Mouse (Mus musculus) forebrain, embryonic 13.5 days (tissue): ENCODE measurements at regions not wholly inside any gene's neighbourhood (a gene's known extent, or its start where the extent isn't known, plus 50 kb on each side); places are given as distances from the start of the nearest gene placed in this dataset.

Experiments used
- ATAC-seq: fragments of 200-750 bp; cut with Nextera tagmentation; 2 replicates; pipeline ENCODE4 v1.8.0; 2017
- H3K27ac ChIP-seq: fragments of 300-500 bp; sonication (generic); 2 replicates; pipeline ENCODE4 v1.5.1; 2015; ENCODE audit warnings: inconsistent platforms, mild to moderate bottlenecking, moderate library complexity
- H3K27me3 ChIP-seq: fragments of 300-500 bp; sonication (generic); 2 replicates; pipeline ENCODE4 v1.6.1; 2015; ENCODE audit warnings: mild to moderate bottlenecking, inconsistent platforms
- H3K36me3 ChIP-seq: fragments of 300-500 bp; sonication (generic); 2 replicates; pipeline ENCODE4 v1.6.1; 2015; ENCODE audit warnings: mild to moderate bottlenecking, inconsistent platforms; ENCODE audit not compliant: poor library complexity, severe bottlenecking
- H3K4me1 ChIP-seq: fragments of 300-500 bp; sonication (generic); 2 replicates; pipeline ENCODE4 v1.6.1; 2015; ENCODE audit warnings: inconsistent platforms
- H3K4me2 ChIP-seq: fragments of 300-500 bp; sonication (generic); 2 replicates; pipeline ENCODE4 v1.6.1; 2015; ENCODE audit warnings: inconsistent platforms, mild to moderate bottlenecking, moderate library complexity
- H3K4me3 ChIP-seq: fragments of 300-500 bp; sonication (generic); 2 replicates; pipeline ENCODE4 v1.5.1; 2015; ENCODE audit warnings: mild to moderate bottlenecking, inconsistent platforms
- H3K9ac ChIP-seq: fragments of 300-500 bp; sonication (generic); 2 replicates; pipeline ENCODE4 v1.6.1; 2015; ENCODE audit warnings: mild to moderate bottlenecking, inconsistent platforms
- H3K9me3 ChIP-seq: fragments of 300-500 bp; sonication (generic); replicated peaks from 2 replicates; pipeline ENCODE4 v1.6.1; 2016; ENCODE audit warnings: inconsistent platforms
- WGBS: fragments of 180-500 bp; shearing (Covaris S2); methylation state at CpG from one replicate; pipeline ENCODE4 v1.1.7; 2015; 5-methylcytosine and 5-hydroxymethylcytosine counted together

- Histone ChIP-seq H3K4me1 (no peaks in the 10 kb centered on the region), H3K9me3 (no peaks in the 10 kb centered on the region), H3K27ac (no peak overlapping the region), H3K4me3 (no peak overlapping the region), H3K36me3 (no peaks in the 10 kb centered on the region), H3K27me3 (no peaks in the 10 kb centered on the region), H3K4me2 (no peak overlapping the region), H3K9ac (no peak overlapping the region)
- 76% methylated on average over 5 of the region's 5 CpGs for WGBS
- ATAC-seq, result no peak
These were observed 65.3 kb downstream of the Cdca7 start for GRCm38 (mm10) chr2:72541246-72541645.

GRCm38 (mm10) chr2:72545453-72545852, 69.5 kb downstream of the Cdca7 start:
- Histone ChIP-seq H3K27me3 (no peaks in the 10 kb centered on the region), H3K9ac (no peak overlapping the region), H3K36me3 (no peaks in the 10 kb centered on the region), H3K4me3 (no peak overlapping the region), H3K4me2 (no peak overlapping the region), H3K27ac (no peak overlapping the region), H3K9me3 (no peaks in the 10 kb centered on the region), H3K4me1 (no peaks in the 10 kb centered on the region)
- WGBS, result 83% methylated on average over 1 of the region's 1 CpGs
- ATAC-seq, result no peak

DNA sequence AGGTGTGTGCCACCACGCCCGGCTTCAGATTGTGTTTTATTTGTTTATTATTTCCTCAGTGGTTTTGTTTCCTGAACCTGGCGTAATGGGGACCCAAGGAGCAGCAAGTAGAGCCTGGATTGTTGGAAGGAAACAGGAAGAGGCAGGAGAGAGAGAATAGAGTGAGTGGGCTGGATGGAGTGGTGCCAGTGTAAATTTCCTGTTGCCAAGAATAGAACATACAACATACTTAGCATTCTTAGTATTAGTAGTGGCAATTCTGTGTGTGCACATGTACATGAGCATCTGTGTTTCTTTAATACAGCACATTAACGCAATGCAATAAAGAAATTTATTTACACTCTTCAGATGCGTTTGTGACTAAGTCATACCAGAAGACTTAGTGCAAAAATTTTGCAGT, 70.5 kb downstream of the Cdca7 start:
- H3K27ac ChIP-seq, result no peak overlapping the region
- H3K4me3 ChIP-seq, result no peak overlapping the region
- H3K9me3 ChIP-seq, result no peaks in the 10 kb centered on the region
- H3K4me1 ChIP-seq, result no peaks in the 10 kb centered on the region
- 91% methylated on average over 5 of the region's 5 CpGs for WGBS
- H3K36me3 ChIP-seq, result no peaks in the 10 kb centered on the region
- H3K27me3 ChIP-seq, result no peaks in the 10 kb centered on the region
- H3K4me2 ChIP-seq, result no peak overlapping the region
- ATAC-seq, result no peak
- no peak overlapping the region for H3K9ac ChIP-seq

DNA sequence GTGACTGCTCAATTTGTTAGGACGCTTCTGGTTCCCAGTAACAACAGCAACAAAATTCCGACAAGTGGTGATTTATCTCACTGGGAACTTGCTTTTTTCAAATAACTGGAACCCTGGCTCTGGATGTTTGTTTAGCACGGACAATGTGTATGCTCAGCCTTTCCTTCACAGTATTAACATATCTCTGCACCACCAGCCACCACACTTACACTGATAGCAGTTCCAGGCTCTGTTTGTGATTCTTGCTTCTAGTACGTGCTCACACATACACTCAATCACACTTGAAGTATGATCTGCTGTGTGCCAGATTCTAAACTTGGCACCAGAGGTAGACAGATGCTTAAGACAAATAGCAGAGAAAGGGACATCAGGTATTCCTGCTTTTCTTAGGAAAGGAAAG, 71.0 kb downstream of the Cdca7 start:
- 90% methylated on average over 4 of the region's 4 CpGs for WGBS
- Histone ChIP-seq H3K4me1 (no peaks in the 10 kb centered on the region), H3K4me3 (no peak overlapping the region), H3K27ac (no peak overlapping the region), H3K9ac (no peak overlapping the region), H3K36me3 (no peaks in the 10 kb centered on the region), H3K4me2 (no peak overlapping the region), H3K9me3 (no peaks in the 10 kb centered on the region), H3K27me3 (no peaks in the 10 kb centered on the region)
- ATAC-seq, result no peak

GRCm38 (mm10) chr2:72551268-72551667, 75.3 kb downstream of the Cdca7 start:
- Histone ChIP-seq H3K27me3 (no peaks in the 10 kb centered on the region), H3K27ac (no peak overlapping the region), H3K9me3 (no peaks in the 10 kb centered on the region), H3K4me1 (peaks cover 17% of the 10 kb centered on the region), H3K4me3 (no peak overlapping the region), H3K4me2 (no peak overlapping the region), H3K9ac (no peak overlapping the region), H3K36me3 (no peaks in the 10 kb centered on the region)
- no peak for ATAC-seq
- 95% methylated on average over 4 of the region's 4 CpGs for WGBS

DNA sequence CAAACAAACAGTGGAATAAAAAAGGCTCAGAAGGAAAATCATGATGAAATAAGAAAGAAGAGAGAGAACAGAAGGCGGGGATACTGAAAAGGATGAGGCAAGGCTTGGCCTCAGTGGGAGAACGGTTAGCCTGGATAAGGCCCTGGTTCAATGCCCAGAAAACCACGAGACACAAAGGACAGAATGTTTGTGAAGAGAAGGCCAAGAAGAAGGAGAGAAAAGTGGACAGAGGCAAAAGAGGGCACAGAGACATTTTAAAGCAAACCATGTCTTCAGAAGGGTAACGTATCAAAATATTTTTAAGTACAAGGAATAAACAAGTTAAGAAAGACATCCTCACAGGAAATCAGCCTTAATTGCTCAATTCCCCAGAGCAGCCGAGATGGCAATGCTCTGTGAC, 78.6 kb downstream of the Cdca7 start:
- no peak for ATAC-seq
- H3K9ac ChIP-seq, result no peak overlapping the region

GRCm38 (mm10) chr2:72555116-72555515, 79.2 kb downstream of the Cdca7 start:
- Histone ChIP-seq H3K4me1 (peaks cover 42% of the 10 kb centered on the region), H3K4me2 (no peak overlapping the region), H3K4me3 (no peak overlapping the region), H3K27me3 (no peaks in the 10 kb centered on the region), H3K9me3 (no peaks in the 10 kb centered on the region), H3K36me3 (no peaks in the 10 kb centered on the region), H3K9ac (no peak overlapping the region), H3K27ac (peak overlapping the region; percentile 4; the same call in 1 of the 2 replicates)
- WGBS, result 67% methylated on average over 4 of the region's 4 CpGs
- no peak for ATAC-seq

More for the DNA sequence above, 78.6 kb downstream of the Cdca7 start:
- no peaks in the 10 kb centered on the region for H3K9me3 ChIP-seq
- H3K27ac ChIP-seq, result no peak overlapping the region
- H3K27me3 ChIP-seq, result no peaks in the 10 kb centered on the region
- no peaks in the 10 kb centered on the region for H3K36me3 ChIP-seq
- no peak overlapping the region for H3K4me3 ChIP-seq
- peaks cover 37% of the 10 kb centered on the region for H3K4me1 ChIP-seq
- 78% methylated on average over 5 of the region's 5 CpGs for WGBS
- H3K4me2 ChIP-seq, result no peak overlapping the region

GRCm38 (mm10) chr2:72555556-72555955, 79.6 kb downstream of the Cdca7 start:
- 12% methylated on average over 6 of the region's 6 CpGs for WGBS
- no peak for ATAC-seq

DNA sequence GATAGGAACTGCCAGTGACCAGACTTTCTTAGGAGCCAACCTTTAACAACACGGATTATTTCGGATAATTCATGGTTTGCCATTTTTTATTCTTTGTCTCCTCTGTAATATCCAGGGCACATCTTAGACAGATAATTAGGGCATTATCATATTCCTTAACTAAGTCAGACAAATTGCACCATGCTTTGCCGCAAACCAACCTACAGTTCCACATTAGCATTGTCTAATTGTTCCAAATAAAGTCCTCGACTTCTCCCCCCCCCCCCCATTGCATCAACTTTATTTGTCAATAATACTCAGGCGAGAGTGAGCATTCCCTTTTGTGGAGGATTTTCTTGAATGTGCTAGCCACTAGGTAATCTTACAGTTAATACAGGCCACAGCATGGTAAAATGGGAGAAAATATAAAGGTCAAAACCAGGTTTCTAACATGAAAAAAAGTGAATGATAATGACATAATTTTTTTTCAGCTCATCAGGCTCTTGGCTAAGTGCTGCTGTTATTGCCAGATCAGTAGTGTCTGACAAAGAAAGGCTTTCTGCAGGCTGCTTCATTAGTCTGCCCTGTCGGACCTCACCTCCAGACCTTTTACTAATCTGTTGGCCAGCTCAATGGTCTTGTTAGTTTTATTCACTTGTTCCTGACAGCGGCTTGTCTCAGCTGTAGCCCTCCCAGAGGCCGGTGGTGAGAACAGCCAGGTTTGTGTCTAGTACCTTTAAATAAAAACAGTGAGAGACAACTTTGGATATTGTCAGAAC, 80.3 kb downstream of the Cdca7 start:
- Histone ChIP-seq H3K9me3 (no peaks in the 10 kb centered on the region), H3K36me3 (no peaks in the 10 kb centered on the region), H3K27ac (no peak overlapping the region), H3K4me1 (peaks cover 51% of the 10 kb centered on the region), H3K9ac (no peak overlapping the region), H3K4me3 (no peak overlapping the region), H3K27me3 (no peaks in the 10 kb centered on the region), H3K4me2 (no peak overlapping the region)
- no peak for ATAC-seq
- 4% methylated on average over 8 of the region's 8 CpGs for WGBS

More at GRCm38 (mm10) chr2:72555556-72555955, 79.6 kb downstream of the Cdca7 start:
- no peaks in the 10 kb centered on the region for H3K27me3 ChIP-seq
- peak overlapping the region; percentile 4; the same call in 1 of the 2 replicates for H3K27ac ChIP-seq
- peaks cover 45% of the 10 kb centered on the region for H3K4me1 ChIP-seq
- H3K4me2 ChIP-seq, result no peak overlapping the region
- H3K36me3 ChIP-seq, result no peaks in the 10 kb centered on the region
- H3K4me3 ChIP-seq, result no peak overlapping the region
- no peak overlapping the region for H3K9ac ChIP-seq
- no peaks in the 10 kb centered on the region for H3K9me3 ChIP-seq

GRCm38 (mm10) chr2:72557161-72557560, 81.2 kb downstream of the Cdca7 start:
- H3K4me2 ChIP-seq, result no peak overlapping the region
- 0 out of 2 replicates have a peak overlapping the region, but pooled peaks have one; percentile 32 for H3K27ac ChIP-seq
- no peak overlapping the region for H3K4me3 ChIP-seq
- H3K27me3 ChIP-seq, result no peaks in the 10 kb centered on the region
- WGBS, result 17% methylated on average over 3 of the region's 3 CpGs
- H3K9me3 ChIP-seq, result no peaks in the 10 kb centered on the region
- no peaks in the 10 kb centered on the region for H3K36me3 ChIP-seq
- no peak for ATAC-seq
- no peak overlapping the region for H3K9ac ChIP-seq
- peaks cover 59% of the 10 kb centered on the region for H3K4me1 ChIP-seq

DNA sequence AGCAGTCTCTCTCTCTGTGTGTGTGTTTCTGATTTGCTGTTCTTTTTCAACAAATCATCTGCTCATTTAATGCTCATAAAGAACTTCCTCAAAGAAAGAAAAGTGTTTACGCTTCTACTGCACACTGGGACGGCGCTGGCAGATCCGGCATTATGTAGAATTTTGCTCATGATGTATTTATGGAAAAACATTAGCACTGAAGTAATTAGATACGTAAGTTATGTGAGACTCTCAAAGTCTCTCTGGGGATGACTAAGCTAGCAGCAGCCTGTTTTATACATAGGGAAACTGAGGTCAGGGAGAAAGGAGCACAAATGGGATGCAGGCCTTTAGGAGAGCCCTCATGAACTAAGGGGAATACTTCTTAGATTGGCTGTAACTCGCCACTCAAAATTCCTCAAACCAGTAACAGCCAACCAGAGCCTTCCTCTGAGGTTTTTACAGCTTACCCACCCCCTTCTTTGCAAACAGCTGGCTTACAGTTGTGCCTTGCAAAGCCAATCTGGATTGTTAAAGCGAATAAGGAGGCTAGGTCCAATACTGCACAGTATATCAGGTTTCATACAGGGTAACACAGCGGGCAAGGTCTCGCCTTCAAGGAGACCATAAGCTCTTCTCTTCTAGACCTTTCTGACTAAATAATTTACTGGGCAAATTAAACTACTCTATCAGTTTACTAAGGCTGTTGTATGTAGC, 81.8 kb downstream of the Cdca7 start:
- WGBS, result 78% methylated on average over 9 of the region's 9 CpGs
- Histone ChIP-seq H3K9me3 (no peaks in the 10 kb centered on the region), H3K9ac (no peak overlapping the region), H3K4me3 (no peak overlapping the region), H3K36me3 (no peaks in the 10 kb centered on the region), H3K4me2 (no peak overlapping the region), H3K27ac (no peak overlapping the region), H3K27me3 (no peaks in the 10 kb centered on the region), H3K4me1 (peaks cover 59% of the 10 kb centered on the region)
- ATAC-seq, result no peak

DNA sequence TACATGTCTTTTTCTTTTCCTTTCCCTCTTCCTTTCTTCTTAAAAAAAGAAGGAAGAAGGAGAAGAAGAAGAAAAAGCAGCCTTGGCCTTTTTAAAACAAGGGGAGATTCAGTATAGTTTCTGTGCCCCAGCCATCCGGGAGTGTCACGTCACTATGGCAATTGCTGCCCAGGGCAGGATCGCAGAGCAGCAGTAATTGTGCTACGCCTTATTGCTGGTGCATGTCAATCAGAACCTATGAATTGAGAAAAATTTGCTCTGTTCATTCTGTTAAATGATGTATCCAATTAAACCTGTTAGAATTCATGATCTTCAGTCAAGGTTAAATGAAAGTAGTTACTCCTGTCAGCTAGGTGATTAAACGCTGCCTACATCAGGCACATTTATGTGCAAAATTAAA, 85.4 kb downstream of the Cdca7 start:
- Histone ChIP-seq H3K27me3 (peaks cover 2% of the 10 kb centered on the region; the same call in 1 of the 2 replicates), H3K4me2 (no peak overlapping the region), H3K27ac (no peak overlapping the region), H3K4me1 (peaks cover 40% of the 10 kb centered on the region), H3K4me3 (no peak overlapping the region), H3K36me3 (no peaks in the 10 kb centered on the region), H3K9me3 (no peaks in the 10 kb centered on the region), H3K9ac (no peak overlapping the region)
- WGBS, result 17% methylated on average over 5 of the region's 5 CpGs
- ATAC-seq, result no peak
